Mouse (Mus musculus): ENCODE data around the gene Pvrig.
"Not testable (repeated sequence)": the region's sequence is repeated elsewhere in the genome, so short reads cannot be mapped to it uniquely, and the experiment has no call there.

Gene Pvrig

GRCm38 (mm10) chr5:138341661-138342060 is at the start of gene Pvrig:
TSS of gene Pvrig (plus strand) at chr5:138341961.
- no peak for DNase-seq (ENCODE audit: low spot score)

DNA sequence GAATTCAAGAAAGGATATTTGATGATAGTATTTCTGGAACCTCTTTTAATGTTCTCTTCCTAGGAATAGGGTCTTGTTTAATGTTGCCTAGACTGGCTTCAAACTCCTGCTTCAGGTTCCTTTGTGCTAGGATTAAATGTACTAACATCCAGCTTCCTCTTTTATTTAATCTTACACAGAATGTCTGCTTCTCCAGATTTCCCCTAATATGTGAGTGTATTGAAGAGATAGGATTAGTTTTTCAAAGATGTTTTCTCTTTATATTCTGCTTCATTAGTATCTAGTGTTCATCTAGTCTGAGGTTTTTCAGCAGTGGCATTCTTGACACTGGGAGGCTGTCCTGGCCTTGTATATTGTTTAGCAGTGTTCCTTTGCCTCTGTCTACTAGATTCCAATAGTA is 47.6 kb upstream of the Pvrig start:
- no peak for DNase-seq (ENCODE audit: low spot score)

- DNase-seq (ENCODE audit: low spot score), result no peak
These were observed 42.1 kb upstream of the Pvrig start for GRCm38 (mm10) chr5:138299613-138300012.

- no peak for DNase-seq (ENCODE audit: low spot score)
These were observed 29.0 kb upstream of the Pvrig start for GRCm38 (mm10) chr5:138312795-138313194.

GRCm38 (mm10) chr5:138343216-138343615 is 1.5 kb downstream of the Pvrig start:
- DNase-seq (ENCODE audit: low spot score), result no peak

DNA sequence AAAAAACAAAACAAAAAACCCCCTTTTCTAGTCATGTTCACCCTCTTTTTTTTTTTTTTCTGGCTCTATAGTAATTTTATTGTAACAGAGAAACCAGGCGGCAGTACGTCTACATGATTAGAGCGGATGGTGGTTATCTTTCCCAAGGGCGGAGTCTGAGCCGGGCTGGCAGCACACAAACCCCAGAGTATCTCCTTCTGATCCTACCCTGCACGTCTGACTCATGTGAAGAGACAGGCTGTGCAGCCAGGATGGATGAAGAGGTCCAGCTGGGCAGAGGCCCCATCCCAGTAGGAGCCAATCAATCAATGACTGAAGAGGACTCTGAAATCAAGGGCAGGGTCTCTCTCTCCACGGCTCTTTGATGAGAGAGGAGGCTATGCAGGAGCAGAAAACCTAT is 21.4 kb downstream of the Pvrig start:
- not testable (repeated sequence) for DNase-seq (ENCODE audit: low spot score)

DNA sequence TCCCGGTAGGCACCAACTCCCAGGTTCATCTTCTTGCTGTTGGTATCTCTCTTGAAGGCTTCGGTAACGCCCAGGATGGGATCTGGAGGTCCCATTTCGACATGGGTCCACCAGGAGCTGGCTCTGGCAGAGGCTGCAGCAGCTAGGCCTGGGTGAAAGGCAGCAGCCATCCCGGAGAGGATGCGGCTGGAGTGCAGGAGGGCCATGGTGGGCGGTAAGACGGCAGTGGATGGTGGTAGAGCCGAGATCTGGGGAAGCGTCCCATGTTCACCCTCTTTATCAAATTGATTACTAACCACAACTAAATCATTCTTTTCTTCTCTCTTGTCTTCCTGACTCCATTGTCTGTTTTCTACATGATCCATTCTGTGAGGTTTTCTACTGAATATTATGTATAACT is 23.6 kb downstream of the Pvrig start:
- DNase-seq (ENCODE audit: low spot score), result not testable (repeated sequence)
